Comparison of ENCODE assay signal across 17 mouse cellular contexts in the genomic region with DNA sequence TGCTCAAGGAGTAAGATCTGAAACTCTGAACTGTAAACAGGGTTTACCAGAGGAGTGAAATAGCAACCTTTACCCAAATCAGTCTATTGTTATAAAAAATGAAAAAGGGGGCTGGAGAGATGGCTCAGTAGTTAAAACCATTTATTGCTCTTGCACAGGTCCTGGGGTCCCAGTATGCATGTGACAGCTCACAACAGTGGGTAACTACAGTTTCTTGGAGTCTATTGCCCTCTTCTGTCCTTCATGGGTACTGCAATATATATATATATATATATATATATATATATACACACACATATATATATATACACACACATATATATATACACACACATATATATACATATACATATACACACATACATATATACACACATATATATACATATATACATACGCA. TPM values are rescaled to one million over a fixed set of nuclear protein-coding genes. Genes with fewer than 3 reads are reported as not detected.
DNase-seq lines count a peak whose midpoint lies in the region; ATAC-seq and TF ChIP-seq lines count a peak whose summit lies in the region.
"Had no signal": no experiment of that assay in that cellular context is flagged by ENCODE, and none has a peak within 500 bp of the region (broad histone marks: within the 10 kb centered on the region; RNA-seq: fewer than 3 reads in every experiment).

No protein-coding gene starts in this region.

- H3K4me1 ChIP-seq in hindbrain, postnatal 0 days (ENCODE audit: insufficient read depth, low read length) = peaks cover 21% of the 10 kb centered on the region
- peaks cover 22% of the 10 kb centered on the region for H3K4me1 ChIP-seq in hindbrain, embryonic 14.5 days (replicated peaks; ENCODE audit: control insufficient read depth, insufficient read depth, low read length)
- peaks cover 12% of the 10 kb centered on the region for H3K4me1 ChIP-seq in midbrain, postnatal 0 days (ENCODE audit: insufficient read depth, low read length)
- peaks cover 23% of the 10 kb centered on the region for H3K4me1 ChIP-seq in midbrain, embryonic 16.5 days (ENCODE audit: control insufficient read depth, insufficient read depth, low read length)
- H3K4me1 ChIP-seq in bone marrow, adult 2 months (ENCODE audit: control insufficient read depth, insufficient read depth, low read length) = no peaks in the 10 kb centered on the region; the same call in 1 of the 2 replicates

- peak; percentile 40 for DNase-seq in hindbrain, postnatal 0 days (ENCODE audit: low spot score)
- DNase-seq in hindbrain, embryonic 14.5 days (ENCODE audit: low spot score) = no peak
- DNase-seq in midbrain, postnatal 0 days (ENCODE audit: low spot score) = peak; percentile 15
- no peak for DNase-seq in right cerebral cortex, adult 2 months (ENCODE audit: low spot score in 2 of 2)
- DNase-seq in layer of hippocampus, adult 18-20 months (ENCODE audit: low spot score in 2 of 2) = no peak
- DNase-seq: adrenal gland, postnatal 10 days; cerebellum, adult 8-10 months; heart, adult 11 months; layer of hippocampus, postnatal 36 days; liver, embryonic 13.5 days had no signal

- TF ChIP-seq POLR2A in bone marrow, adult 2 months (IDR thresholded peaks at IDR 0.05; ENCODE audit: borderline replicate concordance, control insufficient read depth, low read depth, low read length) = no peak

- H3K4me2 ChIP-seq in hindbrain, postnatal 0 days (ENCODE audit: low read depth, low read length) = no peak overlapping the region
- no peak overlapping the region for H3K4me2 ChIP-seq in hindbrain, embryonic 14.5 days (replicated peaks)
- H3K4me2 ChIP-seq in midbrain, postnatal 0 days (ENCODE audit: low read depth, low read length, poor library complexity, severe bottlenecking) = no peak overlapping the region
- H3K4me2 ChIP-seq in midbrain, embryonic 16.5 days (ENCODE audit: low read length) = no peak overlapping the region
- H3K4me2 ChIP-seq: liver, embryonic 13.5 days; neural tube, embryonic 13.5 days had no signal

- 87% methylated on average over 1 of the region's 1 CpGs for WGBS in hindbrain, postnatal 0 days
- WGBS in hindbrain, embryonic 14.5 days = 91% methylated on average over 1 of the region's 1 CpGs
- WGBS in midbrain, postnatal 0 days = 95% methylated on average over 1 of the region's 1 CpGs
- 80% methylated on average over 1 of the region's 1 CpGs for WGBS in midbrain, embryonic 16.5 days
- WGBS in bone marrow, adult 2 months = 73% methylated on average over 1 of the region's 1 CpGs

- H3K9ac ChIP-seq in hindbrain, postnatal 0 days (replicated peaks; ENCODE audit: low read length) = no peak overlapping the region
- no peak overlapping the region for H3K9ac ChIP-seq in hindbrain, embryonic 14.5 days
- no peak overlapping the region for H3K9ac ChIP-seq in midbrain, postnatal 0 days (replicated peaks; ENCODE audit: low read length, poor library complexity, severe bottlenecking)
- no peak overlapping the region for H3K9ac ChIP-seq in midbrain, embryonic 16.5 days (ENCODE audit: low read depth, low read length)
- H3K9ac ChIP-seq: liver, embryonic 13.5 days; neural tube, embryonic 13.5 days had no signal

- TF ChIP-seq CTCF in hindbrain, postnatal 0 days (IDR thresholded peaks at IDR 0.05; ENCODE audit: low read depth) = peak; percentile 44
- TF ChIP-seq CTCF in midbrain, postnatal 0 days (IDR thresholded peaks at IDR 0.05) = peak; percentile 45
- 0 out of 2 replicates have a peak, but pooled peaks have one; percentile 21 for TF ChIP-seq CTCF in bone marrow, adult 2 months (IDR thresholded peaks at IDR 0.05; ENCODE audit: control insufficient read depth, insufficient read depth, low read length)

- ATAC-seq in hindbrain, postnatal 0 days = no peak
- no peak for ATAC-seq in hindbrain, embryonic 14.5 days (ENCODE audit: low FRiP score)
- ATAC-seq in midbrain, postnatal 0 days (ENCODE audit: low FRiP score) = no peak
- no peak for ATAC-seq in midbrain, embryonic 16.5 days
- ATAC-seq in frontal cortex, adult (ENCODE audit: low TSS enrichment) = no peak
- ATAC-seq: forebrain, embryonic 16.5 days had no signal

- no peaks in the 10 kb centered on the region for H3K27me3 ChIP-seq in hindbrain, postnatal 0 days (ENCODE audit: insufficient read depth, low read length)
- H3K27me3 ChIP-seq in hindbrain, embryonic 14.5 days (ENCODE audit: control insufficient read depth, insufficient read depth, low read length) = no peaks in the 10 kb centered on the region
- H3K27me3 ChIP-seq in midbrain, postnatal 0 days (ENCODE audit: insufficient read depth, low read length) = no peaks in the 10 kb centered on the region
- H3K27me3 ChIP-seq in midbrain, embryonic 16.5 days (ENCODE audit: control insufficient read depth, insufficient read depth, low read depth, low read length) = no peaks in the 10 kb centered on the region
- H3K27me3 ChIP-seq: liver, embryonic 13.5 days; neural tube, embryonic 13.5 days had no signal

- H3K4me3 ChIP-seq in hindbrain, postnatal 0 days (ENCODE audit: low read length) = no peak overlapping the region
- H3K4me3 ChIP-seq in hindbrain, embryonic 14.5 days (replicated peaks; ENCODE audit: low read length) = no peak overlapping the region
- H3K4me3 ChIP-seq in midbrain, postnatal 0 days (ENCODE audit: low read depth, low read length) = no peak overlapping the region
- H3K4me3 ChIP-seq in midbrain, embryonic 16.5 days (ENCODE audit: low read depth, low read length) = no peak overlapping the region
- H3K4me3 ChIP-seq in bone marrow, adult 2 months (replicated peaks; ENCODE audit: control insufficient read depth, low read depth, low read length) = no peak overlapping the region
- H3K4me3 ChIP-seq: liver, embryonic 13.5 days; midbrain, embryonic 10.5 days; neural tube, embryonic 13.5 days had no signal

- H3K36me3 ChIP-seq in hindbrain, postnatal 0 days (ENCODE audit: insufficient read depth, low read length) = no peaks in the 10 kb centered on the region
- H3K36me3 ChIP-seq in hindbrain, embryonic 14.5 days (replicated peaks; ENCODE audit: control insufficient read depth, insufficient read depth) = no peaks in the 10 kb centered on the region
- H3K36me3 ChIP-seq in midbrain, postnatal 0 days (ENCODE audit: insufficient read depth, low read length) = no peaks in the 10 kb centered on the region
- no peaks in the 10 kb centered on the region for H3K36me3 ChIP-seq in midbrain, embryonic 16.5 days (ENCODE audit: control insufficient read depth, insufficient read depth, low read length)
- H3K36me3 ChIP-seq: liver, embryonic 13.5 days; neural tube, embryonic 13.5 days had no signal

- no peak overlapping the region for H3K27ac ChIP-seq in hindbrain, postnatal 0 days
- no peak overlapping the region for H3K27ac ChIP-seq in hindbrain, embryonic 14.5 days
- no peak overlapping the region for H3K27ac ChIP-seq in midbrain, postnatal 0 days (ENCODE audit: low read depth, low read length)
- H3K27ac ChIP-seq in midbrain, embryonic 16.5 days (ENCODE audit: low read length) = no peak overlapping the region
- H3K27ac ChIP-seq in bone marrow, adult 2 months (ENCODE audit: control insufficient read depth, insufficient read depth, low read depth, low read length, poor library complexity) = no peak overlapping the region
- H3K27ac ChIP-seq: liver, embryonic 13.5 days; midbrain, embryonic 10.5 days; neural tube, embryonic 13.5 days had no signal

- H3K9me3 ChIP-seq in hindbrain, postnatal 0 days (ENCODE audit: low read length) = no peaks in the 10 kb centered on the region
- H3K9me3 ChIP-seq in hindbrain, embryonic 14.5 days (ENCODE audit: control insufficient read depth, low read length) = no peaks in the 10 kb centered on the region
- H3K9me3 ChIP-seq in midbrain, postnatal 0 days (ENCODE audit: low read length) = no peaks in the 10 kb centered on the region
- H3K9me3 ChIP-seq in midbrain, embryonic 16.5 days (replicated peaks; ENCODE audit: control insufficient read depth, low read length, poor library complexity, severe bottlenecking) = no peaks in the 10 kb centered on the region
- H3K9me3 ChIP-seq: G1E; liver, embryonic 13.5 days; neural tube, embryonic 13.5 days had no signal

RNA-seq across cellular contexts. Expression of a gene that starts 1.7 kb away (rescaled TPM):
- 10.5 and 12.5 TPM in 2 replicates for total RNA-seq in hindbrain, postnatal 0 days (2014; rRNA removed)
- polyA plus RNA-seq in hindbrain, postnatal 0 days (2015; fragmentation: Nextera tagmentation; extraction: Ambion mirVana) = 4.5 and 5.5 TPM in 2 replicates
- polyA plus RNA-seq in hindbrain, embryonic 14.5 days (2014; fragmentation: Nextera tagmentation; extraction: Ambion mirVana) = 10.6 and 11.1 TPM in 2 replicates
- 9.3 and 10.2 TPM in 2 replicates for total RNA-seq in midbrain, postnatal 0 days (2014; rRNA removed)
- polyA plus RNA-seq in midbrain, postnatal 0 days (2015; fragmentation: Nextera tagmentation; extraction: Ambion mirVana) = 4.2 and 4.3 TPM in 2 replicates
- 9.8 and 10.3 TPM in 2 replicates for polyA plus RNA-seq in midbrain, embryonic 16.5 days (2015; fragmentation: Nextera tagmentation; extraction: Ambion mirVana)
- 0.23 and 1.3 TPM in 2 replicates for polyA plus RNA-seq in bone marrow, adult 2 months (2011; ENCODE audit: insufficient read depth, insufficient read length, low replicate concordance, missing spikeins)
- 1 to 10 TPM; 2.7 to 2.8 TPM for total RNA-seq in layer of hippocampus, adult 18-20 months (2021)

RNA-seq across cellular contexts. Expression of a gene that starts 10.4 kb away (rescaled TPM):
- 0.68 and 2.5 TPM in 2 replicates for total RNA-seq in hindbrain, postnatal 0 days (2014; rRNA removed)
- 2.5 and 2.9 TPM in 2 replicates for polyA plus RNA-seq in hindbrain, postnatal 0 days (2015; fragmentation: Nextera tagmentation; extraction: Ambion mirVana)
- 1.4 and 1.8 TPM in 2 replicates for polyA plus RNA-seq in hindbrain, embryonic 14.5 days (2014; fragmentation: Nextera tagmentation; extraction: Ambion mirVana)
- 0.99 and 1.5 TPM in 2 replicates for total RNA-seq in midbrain, postnatal 0 days (2014; rRNA removed)
- polyA plus RNA-seq in midbrain, postnatal 0 days (2015; fragmentation: Nextera tagmentation; extraction: Ambion mirVana) = 1.5 TPM in 2 replicates
- polyA plus RNA-seq in midbrain, embryonic 16.5 days (2015; fragmentation: Nextera tagmentation; extraction: Ambion mirVana) = 0.85 and 1.3 TPM in 2 replicates
- polyA plus RNA-seq in bone marrow, adult 2 months (2011; ENCODE audit: insufficient read depth, insufficient read length, low replicate concordance, missing spikeins) = 45.6 and 84.4 TPM in 2 replicates
- total RNA-seq in layer of hippocampus, adult 18-20 months (2021) = under 1 TPM in 1 of 2 experiments, not detected in 1; 0.52 TPM

RNA-seq across cellular contexts. Expression of a gene that starts 35.9 kb away (rescaled TPM):
- 790 and 802 TPM in 2 replicates for total RNA-seq in hindbrain, postnatal 0 days (2014; rRNA removed)
- polyA plus RNA-seq in hindbrain, postnatal 0 days (2015; fragmentation: Nextera tagmentation; extraction: Ambion mirVana) = 1,119 and 1,169 TPM in 2 replicates
- 1,053 and 1,238 TPM in 2 replicates for polyA plus RNA-seq in hindbrain, embryonic 14.5 days (2014; fragmentation: Nextera tagmentation; extraction: Ambion mirVana)
- total RNA-seq in midbrain, postnatal 0 days (2014; rRNA removed) = 768 and 939 TPM in 2 replicates
- 982 and 1,027 TPM in 2 replicates for polyA plus RNA-seq in midbrain, postnatal 0 days (2015; fragmentation: Nextera tagmentation; extraction: Ambion mirVana)
- polyA plus RNA-seq in midbrain, embryonic 16.5 days (2015; fragmentation: Nextera tagmentation; extraction: Ambion mirVana) = 855 and 922 TPM in 2 replicates
- polyA plus RNA-seq in bone marrow, adult 2 months (2011; ENCODE audit: insufficient read depth, insufficient read length, low replicate concordance, missing spikeins) = 1,266 and 1,894 TPM in 2 replicates
- total RNA-seq in layer of hippocampus, adult 18-20 months (2021) = 100 to 1,000 TPM; 497 to 528 TPM

Comparison
In these comparisons a context has a peak if more than half of its experiments do, and no peak if none do; other contexts are left out.
1. DNase-seq: peak in hindbrain, postnatal 0 days (single experiment) and midbrain, postnatal 0 days (single experiment); none in hindbrain, embryonic 14.5 days (single experiment), right cerebral cortex, adult 2 months (0 of 2) and layer of hippocampus, adult 18-20 months (0 of 2).
2. RNA of a gene that starts 10.4 kb away (polyA plus RNA-seq): 45.6 to 84.4 TPM in bone marrow, adult 2 months; 2.5 to 2.9 TPM in hindbrain, postnatal 0 days, 1.4 to 1.8 TPM in hindbrain, embryonic 14.5 days, 1.5 TPM in midbrain, postnatal 0 days and 0.85 to 1.3 TPM in midbrain, embryonic 16.5 days; every median in the first group is over 10 times any median in the second.
3. Peak in every context shown above with its lines, with median percentiles within 50 percentile points of each other: CTCF ChIP-seq.